Mouse (Mus musculus) brain, embryonic 18.5 days (tissue): ENCODE data around the gene Impg1.

ENCODE experiments used
- DNase-seq: peaks from one replicate; pipeline ENCODE4 v3.0.0-alpha.2; 2012; ENCODE audit warnings: low read depth, low spot score

Impg1 gene

GRCm38 (mm10) chr9:80465381-80465780 lies at the start of gene Impg1:
TSS of gene Impg1 (minus strand) at chr9:80465481.
- DNase-seq, result no peak

DNA sequence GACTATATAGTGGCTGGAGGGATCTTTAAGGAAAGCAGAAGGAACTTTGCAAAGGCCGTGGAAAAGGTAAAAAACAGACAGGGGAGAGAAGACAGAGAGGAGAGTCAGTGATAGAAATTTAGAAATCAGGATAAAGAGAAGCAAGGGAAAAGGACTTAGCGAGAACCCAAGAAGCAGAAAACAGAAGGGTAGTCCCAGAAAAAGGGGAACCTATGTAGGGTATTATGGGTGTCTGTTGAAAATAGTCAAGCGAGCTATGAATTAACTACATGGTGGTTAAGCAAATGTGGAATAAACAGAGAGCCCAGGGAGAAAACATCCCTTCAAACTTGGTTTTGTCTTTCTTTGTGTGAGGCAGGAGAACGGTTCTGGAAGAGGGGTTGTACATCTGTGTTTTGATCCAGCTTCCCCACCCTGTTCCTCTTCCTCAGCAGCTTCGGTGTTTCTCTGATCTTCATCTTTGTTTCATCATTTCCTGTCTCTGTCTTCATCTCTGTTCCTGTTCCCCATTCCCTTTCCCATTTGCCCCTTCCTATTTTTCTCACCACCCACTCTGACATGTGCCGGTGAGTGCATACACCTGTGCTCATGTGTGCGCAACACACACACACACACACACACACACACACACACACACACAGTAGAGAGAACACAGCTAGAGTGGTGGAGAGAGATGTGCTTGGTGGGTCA lies 44.3 kb upstream of the Impg1 start:
- no peak for DNase-seq

GRCm38 (mm10) chr9:80504496-80505012 lies 39.3 kb upstream of the Impg1 start:
- DNase-seq, result no peak

DNA sequence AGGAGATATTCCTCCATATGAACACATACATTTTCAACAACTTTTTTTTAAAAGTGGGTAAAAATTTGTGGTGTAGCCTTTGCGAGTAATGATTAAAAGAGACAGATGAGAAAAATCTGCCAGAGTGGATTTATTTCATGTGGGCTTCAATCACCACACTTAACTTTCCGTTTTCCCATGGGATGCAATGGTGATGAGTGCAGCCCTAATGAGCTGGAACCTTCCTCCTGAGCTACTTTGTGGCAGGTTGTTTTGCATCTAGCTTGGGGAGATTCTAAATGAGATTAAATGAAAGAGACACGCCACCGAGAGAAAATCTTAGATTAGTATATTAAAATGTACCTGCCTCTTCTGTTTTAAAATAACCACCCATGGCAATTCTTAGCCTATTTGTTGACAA lies 26.3 kb upstream of the Impg1 start:
- DNase-seq, result no peak

- DNase-seq, result no peak
Measured at GRCm38 (mm10) chr9:80460420-80460819, 4.9 kb downstream of the Impg1 start.

DNA sequence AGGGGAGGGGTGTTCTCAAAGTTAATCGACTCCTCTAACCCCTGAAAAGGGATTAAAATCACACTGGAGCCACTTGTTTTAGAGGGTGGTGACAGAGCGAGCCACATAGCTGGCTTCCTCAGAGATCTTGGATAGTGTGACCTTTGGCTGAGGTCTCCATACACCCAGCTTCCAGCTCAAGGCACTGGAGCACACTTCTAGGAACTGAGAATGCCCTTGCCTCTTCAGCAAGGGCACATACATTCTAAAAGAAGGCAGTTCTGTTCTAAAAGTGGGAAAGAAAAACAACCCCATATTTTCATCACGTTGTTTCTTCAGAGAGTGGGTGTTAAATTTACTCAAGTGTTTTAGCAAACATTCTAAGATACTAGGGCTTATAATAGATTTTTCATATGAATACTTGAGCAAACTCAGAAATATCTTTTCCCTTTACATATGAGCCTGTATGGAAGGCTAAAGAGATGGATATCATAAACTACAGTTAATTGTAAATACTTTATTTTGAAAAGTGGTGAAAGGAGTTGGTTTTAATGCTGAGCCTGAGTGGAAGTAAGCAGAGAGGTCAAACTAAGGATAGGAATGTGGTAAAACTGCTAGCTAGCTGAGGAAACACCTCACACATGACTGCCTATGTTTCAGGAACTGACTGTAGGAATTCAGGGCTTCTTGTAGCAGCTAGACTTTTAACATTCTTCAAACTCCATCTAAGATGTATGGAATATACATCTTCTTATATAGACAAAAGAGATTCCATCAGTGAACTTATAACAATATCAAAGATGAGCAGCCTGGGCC lies 14.6 kb downstream of the Impg1 start:
- DNase-seq, result no peak

DNA sequence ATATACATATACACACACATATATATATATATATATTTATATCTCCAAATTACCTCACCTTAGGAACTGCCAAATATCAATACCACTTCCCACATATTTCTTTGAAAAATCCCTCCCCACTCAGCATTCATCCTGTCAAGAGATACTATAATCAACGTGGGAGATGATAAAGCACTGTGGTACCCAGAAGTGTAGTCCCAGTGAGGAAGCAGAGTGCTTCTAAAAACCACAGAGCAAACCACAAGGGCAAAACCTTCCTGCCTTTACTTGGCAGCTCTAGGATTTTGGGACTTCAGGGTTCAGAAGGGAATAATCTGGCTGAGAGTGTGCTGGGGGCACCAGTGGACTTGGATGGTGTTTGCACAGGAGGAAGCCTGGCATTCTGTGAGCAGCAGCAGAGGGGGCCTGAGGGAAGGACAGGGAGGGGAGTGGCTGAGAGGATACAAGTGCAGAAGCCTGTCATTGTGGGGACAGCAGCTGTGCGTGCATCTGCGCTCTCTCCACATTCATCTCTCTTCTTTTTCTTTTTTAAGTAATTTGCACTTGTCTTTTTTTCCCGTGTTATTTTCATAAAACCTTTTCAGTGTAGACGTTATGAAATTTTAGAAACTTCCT lies 24.1 kb downstream of the Impg1 start:
- no peak for DNase-seq

- DNase-seq, result no peak
Measured at GRCm38 (mm10) chr9:80391404-80391803, 73.9 kb downstream of the Impg1 start.

DNA sequence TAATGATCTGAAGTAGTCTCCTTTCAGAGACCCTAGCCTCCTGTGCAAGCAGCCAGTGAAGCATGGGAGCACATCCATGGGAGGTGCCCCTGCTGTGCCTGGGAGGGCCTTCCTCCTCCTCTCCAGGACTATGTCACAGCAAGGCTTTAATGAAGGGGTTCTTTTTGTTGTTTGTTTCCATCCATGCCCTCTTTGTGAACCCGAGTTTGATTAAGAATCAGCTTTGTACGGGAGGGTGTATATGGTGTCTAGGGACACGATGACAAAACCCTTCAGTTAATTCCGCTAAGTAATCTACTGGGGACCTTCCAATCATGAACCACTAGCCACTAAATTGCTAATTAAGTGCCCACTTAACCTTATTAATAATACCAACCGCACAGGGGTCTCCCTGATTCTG lies 74.3 kb downstream of the Impg1 start:
- DNase-seq, result no peak

- no peak for DNase-seq
Measured at GRCm38 (mm10) chr9:80387890-80388289, 77.4 kb downstream of the Impg1 start.

DNA sequence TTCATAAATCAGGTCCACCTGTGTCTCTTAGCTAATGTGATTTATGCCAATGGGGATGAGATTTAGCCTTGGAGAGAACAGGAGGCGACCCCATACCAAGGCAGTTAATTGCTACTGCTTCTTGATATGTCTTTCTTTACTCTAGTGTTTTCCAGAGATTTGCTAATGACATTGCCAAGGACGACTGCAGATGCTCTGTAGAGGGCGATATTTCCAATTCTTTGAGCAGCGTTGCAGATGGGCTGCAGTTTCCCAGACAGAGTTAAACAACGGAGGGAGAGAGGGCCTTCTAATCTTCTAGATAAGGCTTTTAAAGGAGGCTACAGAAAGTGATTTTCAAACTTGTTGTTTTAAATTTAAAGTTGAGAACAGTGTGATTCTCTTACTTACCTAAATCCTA lies 78.8 kb downstream of the Impg1 start:
- DNase-seq, result no peak

- DNase-seq, result no peak
Measured at GRCm38 (mm10) chr9:80386000-80386399, 79.3 kb downstream of the Impg1 start.

- DNase-seq, result no peak
Measured at GRCm38 (mm10) chr9:80382711-80383110, 82.6 kb downstream of the Impg1 start.

DNA sequence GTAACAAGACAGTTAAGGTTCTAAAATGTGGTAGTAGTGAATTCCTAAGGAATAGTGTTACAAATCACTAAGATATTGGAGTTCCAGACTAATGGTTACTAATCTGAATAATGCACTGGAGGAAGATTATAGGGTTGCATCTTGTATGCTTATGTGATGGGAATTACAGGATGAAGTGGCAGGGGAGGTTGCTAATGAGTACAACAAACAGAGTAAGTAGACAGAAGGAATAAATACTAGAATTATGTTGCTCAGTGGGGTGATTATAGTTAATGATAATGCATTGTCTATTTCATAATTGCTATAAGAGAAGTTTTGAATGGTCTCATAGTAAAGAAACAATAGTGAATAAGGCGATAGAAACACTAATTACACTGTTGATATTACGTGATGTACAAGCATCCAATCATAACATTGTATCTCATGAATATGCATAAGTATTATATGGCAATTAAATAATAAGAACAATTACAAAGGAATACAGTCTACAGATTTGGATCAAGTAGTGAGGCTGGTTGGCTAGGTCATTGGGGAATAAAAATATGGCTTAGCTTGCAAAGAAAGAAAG lies 85.1 kb downstream of the Impg1 start:
- no peak for DNase-seq

GRCm38 (mm10) chr9:80374100-80374499 lies 91.2 kb downstream of the Impg1 start:
- DNase-seq, result no peak

GRCm38 (mm10) chr9:80373304-80373739 lies 92.0 kb downstream of the Impg1 start:
- no peak for DNase-seq

- DNase-seq, result no peak
Measured at GRCm38 (mm10) chr9:80368636-80369035, 96.6 kb downstream of the Impg1 start.

DNA sequence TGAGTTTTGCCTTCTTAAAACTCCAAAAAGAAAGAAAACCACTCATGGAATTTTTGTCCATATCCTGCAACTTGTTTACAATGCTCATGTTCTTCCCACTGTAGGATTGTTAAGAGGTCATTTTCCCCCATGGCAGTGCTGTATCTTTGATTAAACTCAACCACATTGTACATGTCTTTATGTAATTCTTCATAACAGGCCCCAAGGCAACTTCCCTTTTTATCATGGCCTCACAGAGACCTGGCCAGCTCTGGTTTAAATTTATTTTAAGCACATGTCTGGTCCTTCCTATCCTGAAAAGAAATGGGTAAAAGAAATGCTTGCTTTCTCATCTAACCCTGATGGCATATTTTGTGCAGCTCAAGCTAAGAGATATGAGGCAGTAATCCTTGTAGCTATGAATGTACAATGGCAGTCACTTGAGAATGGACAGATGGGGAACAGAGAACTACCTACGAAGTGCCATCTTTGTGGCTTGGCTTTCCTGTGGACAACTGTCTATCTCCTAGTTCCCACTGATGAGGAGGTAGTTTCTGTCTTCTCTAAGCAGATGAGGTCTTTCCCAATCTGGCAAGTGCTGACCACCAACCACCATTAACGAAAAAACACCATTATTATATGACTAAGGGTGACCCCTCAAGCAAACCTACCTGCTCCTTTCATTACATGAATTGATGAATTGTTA lies 97.6 kb downstream of the Impg1 start:
- DNase-seq, result no peak

DNA sequence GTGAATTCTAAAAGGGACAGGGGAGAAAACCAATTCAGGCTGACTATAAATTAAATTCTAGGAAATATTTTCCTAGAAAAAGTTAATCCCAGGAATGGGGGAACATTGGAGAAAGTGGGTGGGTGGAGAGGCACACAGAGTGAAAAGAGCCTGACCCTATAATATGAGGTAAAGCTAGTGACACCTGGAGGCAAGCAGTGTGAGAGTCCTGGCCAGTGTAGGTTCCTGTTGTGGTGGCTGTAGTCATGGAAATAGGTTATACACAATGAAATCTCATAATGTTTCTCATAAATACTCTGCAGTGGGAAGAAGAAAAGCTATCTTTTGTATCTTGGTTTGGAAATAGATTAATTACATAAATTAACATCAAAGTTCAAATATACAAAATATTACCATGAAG lies 105.2 kb downstream of the Impg1 start:
- no peak for DNase-seq

DNA sequence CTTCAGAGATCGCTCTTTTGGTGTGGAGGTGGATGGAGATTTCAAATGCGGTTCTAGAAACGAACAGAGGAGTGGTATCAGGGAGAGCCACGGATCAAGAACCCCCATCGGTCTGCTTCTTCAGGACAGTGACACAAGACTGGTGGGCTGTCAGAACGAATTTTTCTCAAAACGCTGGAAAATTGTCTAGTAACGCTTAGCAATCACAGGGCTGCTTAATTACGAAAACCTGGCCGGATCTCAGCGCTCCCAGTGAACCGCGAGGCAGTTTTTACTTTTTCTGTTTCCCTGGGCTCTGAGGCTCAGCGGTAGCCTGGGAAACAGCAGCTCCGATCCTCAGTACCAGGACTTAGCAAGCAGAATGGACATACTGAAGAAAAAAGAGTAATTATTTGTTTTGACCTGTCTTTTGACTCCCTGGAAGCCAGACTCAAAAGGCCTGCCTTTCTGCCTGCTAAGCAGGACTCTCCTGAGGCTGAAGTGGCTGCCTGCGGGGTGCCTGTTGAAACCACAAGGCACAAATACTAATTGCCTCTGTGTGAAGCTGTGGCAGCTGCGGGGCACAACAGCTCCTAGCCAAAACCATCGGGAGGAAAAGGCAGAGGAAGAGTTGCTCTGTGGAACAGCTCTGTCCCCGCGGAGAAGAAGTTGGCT lies 113.5 kb downstream of the Impg1 start:
- DNase-seq, result no peak

DNA sequence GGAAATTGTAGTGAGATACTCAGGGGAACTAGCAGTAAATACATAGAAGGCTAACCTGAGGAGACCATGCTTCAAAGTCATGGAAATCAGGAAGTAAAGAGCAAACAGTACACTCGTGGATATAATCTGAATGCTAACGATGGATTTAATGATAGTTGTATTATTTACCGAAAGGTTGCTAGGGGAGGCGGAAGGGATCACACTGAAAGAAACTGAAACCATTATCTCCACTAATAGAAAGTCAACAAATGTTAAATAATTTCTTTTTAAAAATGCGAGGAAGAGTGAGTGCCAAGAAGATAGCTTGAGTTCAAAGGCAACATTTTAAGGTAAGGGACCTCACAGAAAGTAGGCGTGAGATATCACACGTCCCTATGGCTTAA lies 114.0 kb downstream of the Impg1 start:
- no peak for DNase-seq
